Mouse (Mus musculus) 3134 (cell line): ENCODE data around the gene Zswim8.

Experiments used
- DNase-seq: peaks from one replicate; pipeline ENCODE4 v3.0.0-alpha.2; 2011; ENCODE audit warnings: low spot score; ENCODE audit not compliant: insufficient read length; ENCODE audit errors: extremely low read depth

Gene Zswim8

GRCm38 (mm10) chr14:20765642-20766258 is 58.4 kb downstream of the Zswim8 start:
- peak; percentile 83 for DNase-seq

DNA sequence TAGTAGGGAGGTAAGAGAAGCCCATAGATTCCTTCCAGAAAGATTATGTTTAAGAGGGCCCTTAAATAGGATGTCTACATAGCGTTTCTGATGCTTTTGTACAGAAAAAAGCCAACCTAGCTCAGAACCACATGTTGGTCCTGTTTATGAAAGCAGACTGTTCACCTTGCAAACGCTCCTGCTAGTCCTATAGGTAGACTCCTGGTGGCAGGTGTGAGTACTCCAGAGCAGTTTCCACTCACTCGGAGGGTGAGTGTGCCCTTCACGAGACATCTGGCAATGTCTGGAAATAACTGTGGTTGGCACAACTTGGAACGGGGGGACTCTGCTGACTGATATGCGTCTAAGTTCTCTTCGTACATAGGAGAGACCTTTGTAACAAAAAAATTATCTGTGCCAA is 60.6 kb downstream of the Zswim8 start:
- DNase-seq = no peak

GRCm38 (mm10) chr14:20768581-20768980 is 61.2 kb downstream of the Zswim8 start:
- DNase-seq = no peak

DNA sequence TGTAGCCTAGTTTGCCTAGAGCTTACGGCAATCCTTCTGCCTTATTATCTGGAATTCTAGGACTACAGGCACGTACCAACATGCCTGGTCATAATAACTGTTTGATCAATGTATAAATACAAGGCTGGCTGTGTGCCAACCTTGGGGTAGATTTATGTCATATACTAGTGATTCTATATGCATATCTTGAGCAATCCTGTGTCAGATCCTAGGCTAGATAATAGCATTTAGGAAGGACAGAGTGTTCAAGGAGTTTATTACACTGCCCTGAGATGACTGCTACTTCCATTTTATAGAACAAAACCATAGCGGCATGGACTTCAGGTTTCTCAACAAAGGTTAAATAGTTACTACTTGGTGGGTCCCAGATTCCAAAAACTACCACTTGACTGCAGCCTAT is 64.6 kb downstream of the Zswim8 start:
- no peak for DNase-seq

- DNase-seq = no peak
Observed at GRCm38 (mm10) chr14:20772808-20773207, 65.5 kb downstream of the Zswim8 start.
